Mouse (Mus musculus): ENCODE data around the gene Ldb3. TPM values are rescaled to one million over a fixed set of nuclear protein-coding genes. Genes with fewer than 3 reads are reported as not detected.

Ldb3 gene
- polyA plus RNA-seq, 1 experiment: not detected

DNA sequence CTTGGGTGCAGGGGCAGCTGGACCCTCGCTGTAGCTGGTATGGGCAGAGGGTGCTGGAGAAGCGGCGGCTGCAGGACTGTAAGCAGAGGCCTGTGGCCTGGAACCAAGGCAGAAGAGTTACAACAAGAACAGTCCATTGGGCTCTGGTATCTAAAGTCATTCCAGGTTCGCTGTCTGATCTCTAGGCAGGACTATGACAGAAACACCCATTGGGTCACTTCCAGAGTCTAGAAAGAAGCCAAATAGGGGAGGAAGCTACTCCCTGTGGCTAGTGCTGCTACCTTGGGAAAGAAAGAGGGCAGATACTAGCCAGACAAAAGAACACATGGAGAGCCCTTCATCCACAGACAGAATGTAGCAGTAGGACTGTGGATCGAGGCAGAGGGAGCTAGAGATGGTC, 36.3 kb downstream of the Ldb3 start:
- Histone ChIP-seq H3K4me1 (ENCODE audit: control insufficient read depth) (peaks cover 11% of the 10 kb centered on the region), H3K9me3 (ENCODE audit: control insufficient read depth, low read length) (no peaks in the 10 kb centered on the region), H3K36me3 (ENCODE audit: control insufficient read depth) (no peaks in the 10 kb centered on the region), H3K27me3 (ENCODE audit: control insufficient read depth) (peaks cover 37% of the 10 kb centered on the region), H3K4me3 (replicated peaks) (no peak overlapping the region)
- TF ChIP-seq TAL1 (IDR thresholded peaks at IDR 0.05; ENCODE audit: low read length) (no peak), GATA1 (IDR thresholded peaks at IDR 0.05; ENCODE audit: low read length) (no peak)

DNA sequence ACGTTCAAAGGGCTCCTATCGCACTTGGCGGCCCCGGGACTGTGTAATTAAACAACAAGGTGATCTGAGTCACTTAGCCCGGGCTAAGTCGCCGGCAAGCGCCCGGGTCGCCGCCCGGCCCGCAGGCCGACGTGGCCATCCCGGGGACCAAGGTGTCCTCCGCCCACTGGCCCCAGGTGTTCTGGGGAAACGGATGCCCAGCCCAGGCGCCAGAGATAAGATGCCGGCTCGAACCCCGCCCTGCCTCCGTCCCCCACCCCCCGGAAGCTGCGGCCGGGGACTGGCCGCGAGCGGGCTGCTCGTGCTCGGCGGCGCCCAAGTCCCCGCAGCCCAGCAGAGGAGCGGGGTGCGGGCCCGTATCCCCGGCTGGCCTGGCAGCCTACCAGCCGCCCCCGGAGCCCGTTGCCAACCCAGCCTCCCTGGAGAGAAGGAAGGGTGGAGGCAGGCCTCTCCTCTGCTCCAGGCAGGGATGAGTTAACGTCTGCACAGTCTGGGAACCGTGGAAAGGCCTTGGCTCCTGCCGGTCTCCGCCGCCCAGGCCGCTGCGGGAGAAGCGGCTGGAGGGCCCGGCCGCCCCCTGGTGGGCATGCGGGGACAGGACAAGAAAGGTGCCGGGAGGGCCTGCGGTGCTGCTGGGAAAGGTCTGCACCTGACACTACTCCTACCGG, 39.3 kb downstream of the Ldb3 start:
- peaks cover 51% of the 10 kb centered on the region for H3K27me3 ChIP-seq (ENCODE audit: control insufficient read depth)
- H3K4me1 ChIP-seq (ENCODE audit: control insufficient read depth): peaks cover 11% of the 10 kb centered on the region
- peak overlapping the region; percentile 55 for H3K4me3 ChIP-seq (replicated peaks)
- H3K36me3 ChIP-seq (ENCODE audit: control insufficient read depth): no peaks in the 10 kb centered on the region
- TF ChIP-seq TAL1 (IDR thresholded peaks at IDR 0.05; ENCODE audit: low read length) (no peak), GATA1 (IDR thresholded peaks at IDR 0.05; ENCODE audit: low read length) (no peak)
- H3K9me3 ChIP-seq (ENCODE audit: control insufficient read depth, low read length): no peaks in the 10 kb centered on the region

DNA sequence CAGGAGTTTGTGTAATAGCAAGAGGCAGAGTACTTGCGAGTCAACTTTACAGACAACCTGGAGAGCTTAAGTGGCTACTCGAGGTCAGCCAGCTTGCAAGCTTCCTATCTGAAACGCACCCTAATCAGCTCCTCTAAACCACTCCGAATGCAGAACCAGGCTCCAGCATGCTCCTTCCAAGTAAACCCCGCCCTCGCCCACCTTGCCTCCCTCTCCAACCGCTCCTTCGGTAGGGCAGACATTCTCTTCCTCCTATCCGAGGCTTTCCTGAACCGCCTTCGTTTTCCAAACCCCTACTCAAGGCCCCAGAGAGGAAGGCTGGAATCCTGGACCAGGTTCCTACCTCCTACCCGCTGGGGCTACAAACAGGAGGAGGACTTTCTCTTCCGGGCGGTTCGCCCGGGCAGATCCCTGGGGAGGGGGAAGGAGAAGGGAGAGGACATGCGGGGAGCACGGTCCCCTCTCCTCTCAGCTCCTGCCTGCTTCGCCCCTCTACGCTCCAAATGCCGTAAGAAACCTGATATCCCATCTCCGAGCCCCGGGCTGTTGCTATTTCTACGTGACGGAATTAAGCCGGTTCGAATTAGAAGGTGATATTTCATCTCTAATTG, 40.0 kb downstream of the Ldb3 start:
- Histone ChIP-seq H3K4me1 (ENCODE audit: control insufficient read depth) (peaks cover 11% of the 10 kb centered on the region), H3K27me3 (ENCODE audit: control insufficient read depth) (peaks cover 48% of the 10 kb centered on the region), H3K4me3 (replicated peaks) (peak overlapping the region; percentile 55), H3K36me3 (ENCODE audit: control insufficient read depth) (no peaks in the 10 kb centered on the region), H3K9me3 (ENCODE audit: control insufficient read depth, low read length) (no peaks in the 10 kb centered on the region)
- TF ChIP-seq TAL1 (IDR thresholded peaks at IDR 0.05; ENCODE audit: low read length) (no peak), GATA1 (IDR thresholded peaks at IDR 0.05; ENCODE audit: low read length) (no peak)

DNA sequence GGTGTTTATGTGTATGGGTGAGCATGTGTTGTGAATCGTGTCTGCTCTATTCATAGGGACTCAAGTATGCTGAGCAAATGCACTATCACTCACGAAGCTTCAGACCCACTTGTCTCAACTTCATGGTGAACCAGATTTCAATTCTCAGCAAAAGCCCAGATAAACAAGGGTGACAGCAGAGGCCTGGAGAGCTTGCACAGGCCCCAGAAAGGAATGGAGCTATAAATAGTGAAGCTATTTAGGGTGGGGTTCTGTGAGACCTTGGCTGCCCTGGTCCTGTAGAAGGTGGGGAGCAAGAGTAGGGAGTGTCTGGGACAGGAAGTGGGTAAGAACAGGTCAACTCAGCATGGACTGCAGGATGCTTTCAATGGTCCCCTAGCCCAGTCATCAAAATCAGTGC, 43.9 kb downstream of the Ldb3 start:
- H3K9me3 ChIP-seq (ENCODE audit: control insufficient read depth, low read length): no peaks in the 10 kb centered on the region
- H3K36me3 ChIP-seq (ENCODE audit: control insufficient read depth): no peaks in the 10 kb centered on the region
- H3K4me3 ChIP-seq (replicated peaks): no peak overlapping the region
- TF ChIP-seq TAL1 (IDR thresholded peaks at IDR 0.05; ENCODE audit: low read length) (no peak), GATA1 (IDR thresholded peaks at IDR 0.05; ENCODE audit: low read length) (no peak)
- peaks cover 11% of the 10 kb centered on the region for H3K4me1 ChIP-seq (ENCODE audit: control insufficient read depth)
- H3K27me3 ChIP-seq (ENCODE audit: control insufficient read depth): peaks cover 46% of the 10 kb centered on the region

DNA sequence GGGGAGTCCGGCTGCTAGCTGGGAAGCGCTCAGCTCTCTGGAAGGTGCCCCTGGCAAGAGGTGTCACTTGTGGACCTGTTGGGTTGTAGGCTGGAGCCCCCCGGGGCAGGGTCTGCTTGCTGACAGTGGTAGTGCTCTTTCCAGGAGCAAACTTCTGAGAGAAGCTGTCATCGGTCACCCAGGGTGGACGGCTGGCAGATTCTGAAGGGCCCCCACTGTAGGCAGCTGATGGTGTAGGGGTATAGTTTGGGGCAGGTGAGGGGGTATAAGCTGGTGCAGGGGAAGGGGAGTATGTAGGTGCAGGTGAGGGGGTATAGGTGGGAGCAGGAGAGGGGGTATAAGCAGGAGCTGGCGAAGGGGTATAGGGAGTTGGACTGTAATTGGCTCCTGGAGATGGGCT, 44.5 kb downstream of the Ldb3 start:
- H3K4me3 ChIP-seq (replicated peaks): no peak overlapping the region
- H3K9me3 ChIP-seq (ENCODE audit: control insufficient read depth, low read length): no peaks in the 10 kb centered on the region
- peaks cover 6% of the 10 kb centered on the region for H3K4me1 ChIP-seq (ENCODE audit: control insufficient read depth)
- TF ChIP-seq GATA1 (IDR thresholded peaks at IDR 0.05; ENCODE audit: low read length) (no peak), TAL1 (IDR thresholded peaks at IDR 0.05; ENCODE audit: low read length) (no peak)
- H3K27me3 ChIP-seq (ENCODE audit: control insufficient read depth): peaks cover 41% of the 10 kb centered on the region
- no peaks in the 10 kb centered on the region for H3K36me3 ChIP-seq (ENCODE audit: control insufficient read depth)

DNA sequence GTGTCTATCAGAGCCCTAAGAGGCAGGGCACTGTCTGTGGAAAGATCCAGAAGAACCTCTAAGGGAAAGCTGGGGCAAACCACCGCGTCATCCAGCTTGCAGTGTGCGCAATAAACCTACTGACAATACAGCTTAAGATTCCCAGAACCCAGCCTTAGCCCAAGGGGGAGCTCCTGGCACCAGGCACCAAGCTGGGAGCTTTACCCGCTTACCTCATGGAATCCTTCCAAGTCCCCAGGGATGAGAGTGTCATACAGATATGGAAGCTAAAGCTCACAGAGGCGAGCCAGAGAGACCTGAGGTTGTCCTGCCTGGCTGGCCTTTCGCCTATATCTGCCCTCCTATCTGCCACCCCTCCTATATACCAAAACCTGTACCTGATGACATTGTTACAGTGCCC, 44.9 kb downstream of the Ldb3 start:
- no peaks in the 10 kb centered on the region for H3K36me3 ChIP-seq (ENCODE audit: control insufficient read depth)
- TF ChIP-seq GATA1 (IDR thresholded peaks at IDR 0.05; ENCODE audit: low read length): no peak
- TF ChIP-seq TAL1 (IDR thresholded peaks at IDR 0.05; ENCODE audit: low read length): no peak
- H3K4me1 ChIP-seq (ENCODE audit: control insufficient read depth): peaks cover 2% of the 10 kb centered on the region
- peaks cover 37% of the 10 kb centered on the region for H3K27me3 ChIP-seq (ENCODE audit: control insufficient read depth)
- H3K9me3 ChIP-seq (ENCODE audit: control insufficient read depth, low read length): no peaks in the 10 kb centered on the region
- H3K4me3 ChIP-seq (replicated peaks): no peak overlapping the region

DNA sequence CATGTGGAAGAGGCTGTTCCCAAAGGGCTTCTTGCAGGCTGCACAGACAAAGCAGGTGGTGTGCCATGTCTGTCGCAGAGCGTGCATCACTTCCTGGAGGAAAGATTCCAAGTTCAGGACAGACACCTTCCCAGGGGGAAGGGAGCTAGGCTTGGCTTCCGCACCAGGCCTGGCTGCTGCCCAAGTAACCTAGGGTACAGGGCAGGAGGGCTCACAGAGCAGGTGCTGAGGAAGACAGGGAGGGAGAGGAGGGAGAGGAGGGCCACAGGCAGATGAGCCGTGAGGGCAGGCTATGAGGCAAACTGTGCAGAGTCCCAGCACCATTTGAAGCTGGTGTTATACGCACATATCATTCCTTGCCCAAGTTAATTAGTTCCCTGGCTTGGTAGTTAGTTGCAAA, 46.6 kb downstream of the Ldb3 start:
- Histone ChIP-seq H3K4me1 (ENCODE audit: control insufficient read depth) (no peaks in the 10 kb centered on the region), H3K4me3 (replicated peaks) (no peak overlapping the region), H3K9me3 (ENCODE audit: control insufficient read depth, low read length) (no peaks in the 10 kb centered on the region), H3K36me3 (ENCODE audit: control insufficient read depth) (no peaks in the 10 kb centered on the region), H3K27me3 (ENCODE audit: control insufficient read depth) (peaks cover 20% of the 10 kb centered on the region)
- no peak for TF ChIP-seq TAL1 (IDR thresholded peaks at IDR 0.05; ENCODE audit: low read length)
- no peak for TF ChIP-seq GATA1 (IDR thresholded peaks at IDR 0.05; ENCODE audit: low read length)

DNA sequence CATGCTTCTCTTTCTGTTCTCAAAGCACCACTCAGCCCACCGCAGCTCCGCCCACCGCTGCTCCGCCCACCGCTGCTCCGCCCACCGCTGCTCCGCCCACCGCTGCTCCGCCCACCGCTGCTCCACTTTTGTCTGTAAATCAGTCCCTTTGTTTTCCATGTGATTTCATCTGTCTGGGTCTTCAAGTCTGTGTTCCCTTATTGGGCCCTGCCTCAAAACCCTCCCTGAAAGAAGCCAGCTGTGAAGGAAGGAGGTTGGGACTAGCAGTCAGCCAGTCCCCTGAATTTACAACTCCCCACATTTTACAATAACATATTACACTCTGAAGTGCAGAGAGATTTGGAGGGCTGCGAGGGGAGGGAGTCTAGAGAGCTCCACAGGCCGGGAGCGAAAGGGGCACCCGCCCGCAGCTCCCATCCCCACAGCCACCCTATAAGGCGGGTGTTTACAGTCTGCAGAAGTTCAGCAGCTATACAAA, 47.8 kb downstream of the Ldb3 start:
- no peaks in the 10 kb centered on the region for H3K36me3 ChIP-seq (ENCODE audit: control insufficient read depth)
- H3K9me3 ChIP-seq (ENCODE audit: control insufficient read depth, low read length): no peaks in the 10 kb centered on the region
- no peak for TF ChIP-seq TAL1 (IDR thresholded peaks at IDR 0.05; ENCODE audit: low read length)
- no peak for TF ChIP-seq GATA1 (IDR thresholded peaks at IDR 0.05; ENCODE audit: low read length)
- peaks cover 14% of the 10 kb centered on the region for H3K27me3 ChIP-seq (ENCODE audit: control insufficient read depth)
- no peaks in the 10 kb centered on the region for H3K4me1 ChIP-seq (ENCODE audit: control insufficient read depth)
- no peak overlapping the region for H3K4me3 ChIP-seq (replicated peaks)

DNA sequence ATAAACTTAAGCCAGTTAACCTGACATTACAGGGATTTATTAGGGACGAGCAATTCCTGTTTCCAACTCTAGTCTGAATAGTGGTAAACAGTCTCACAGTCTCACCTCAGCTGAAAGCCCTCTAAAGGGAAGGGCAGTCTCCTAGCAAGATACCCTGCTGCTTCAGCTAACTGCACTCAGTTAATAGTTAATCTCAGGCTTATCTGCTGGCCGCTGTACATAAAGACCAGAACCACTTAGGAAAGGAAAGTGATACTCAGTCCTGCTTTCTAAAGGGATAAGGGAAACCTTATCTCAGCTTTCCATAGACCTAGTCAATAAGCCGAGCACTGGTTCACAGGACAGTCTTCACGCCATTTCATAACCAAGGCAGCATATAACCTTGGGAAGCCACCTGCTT, 52.6 kb downstream of the Ldb3 start:
- H3K9me3 ChIP-seq (ENCODE audit: control insufficient read depth, low read length): no peaks in the 10 kb centered on the region
- TF ChIP-seq TAL1 (IDR thresholded peaks at IDR 0.05; ENCODE audit: low read length) (no peak), GATA1 (IDR thresholded peaks at IDR 0.05; ENCODE audit: low read length) (no peak)
- H3K27me3 ChIP-seq (ENCODE audit: control insufficient read depth): peaks cover 3% of the 10 kb centered on the region
- H3K36me3 ChIP-seq (ENCODE audit: control insufficient read depth): no peaks in the 10 kb centered on the region
- H3K4me1 ChIP-seq (ENCODE audit: control insufficient read depth): no peaks in the 10 kb centered on the region
- no peak overlapping the region for H3K4me3 ChIP-seq (replicated peaks)

All from erythroblast, embryonic 14.5 days (primary cell).